Mouse (Mus musculus): ENCODE measurements around the gene Ifnz.
"Not testable (repeated sequence)": the region's sequence is repeated elsewhere in the genome, so short reads cannot be mapped to it uniquely, and the experiment has no call there.

Gene Ifnz

GRCm38 (mm10) chr4:88781831-88782230 is at the start of gene Ifnz:
TSS of gene Ifnz (plus strand) at chr4:88782131.
- not testable (repeated sequence) for DNase-seq

DNA sequence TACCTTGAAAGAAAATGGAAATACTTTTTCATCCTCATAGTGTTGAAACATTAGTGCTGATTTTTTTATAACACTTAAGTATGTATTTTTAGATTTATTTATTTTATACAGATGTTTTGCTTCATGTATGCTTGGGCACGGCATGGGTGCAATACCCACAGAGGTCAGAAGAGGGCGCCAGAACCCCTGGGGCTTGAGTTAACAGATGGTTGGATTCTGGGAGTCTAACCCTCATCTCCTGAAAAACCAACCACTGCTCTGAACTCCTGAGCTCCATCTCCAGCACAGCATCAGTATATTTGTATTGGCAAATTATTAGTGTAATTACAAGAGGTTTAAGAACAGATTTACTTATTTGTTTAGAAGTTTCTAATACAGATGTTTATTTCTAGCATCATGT is 43.5 kb upstream of the Ifnz start:
- peak; percentile 85 for DNase-seq

GRCm38 (mm10) chr4:88739036-88739435 is 42.9 kb upstream of the Ifnz start:
- DNase-seq: no peak

DNA sequence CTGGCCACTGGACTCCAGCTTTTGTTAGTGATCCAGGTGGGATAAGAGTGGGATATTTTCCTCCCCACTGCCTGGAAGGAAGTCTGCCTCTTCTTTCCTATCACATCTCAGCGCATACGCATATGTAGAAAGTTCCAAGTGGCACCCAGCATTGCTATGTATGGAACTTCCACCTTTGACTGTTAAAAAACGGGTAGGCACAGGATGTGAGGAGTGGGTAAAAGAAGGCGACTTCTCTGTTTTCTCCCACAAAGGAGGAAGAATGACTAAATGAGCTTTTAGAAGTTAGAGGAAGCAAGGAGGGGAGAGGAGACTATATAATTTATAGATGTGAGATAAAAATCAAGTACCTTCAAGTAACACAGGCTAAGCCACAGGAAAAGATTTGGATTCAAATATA is 40.5 kb upstream of the Ifnz start:
- no peak for DNase-seq

GRCm38 (mm10) chr4:88742771-88743371 is 39.1 kb upstream of the Ifnz start:
- no peak for DNase-seq

DNA sequence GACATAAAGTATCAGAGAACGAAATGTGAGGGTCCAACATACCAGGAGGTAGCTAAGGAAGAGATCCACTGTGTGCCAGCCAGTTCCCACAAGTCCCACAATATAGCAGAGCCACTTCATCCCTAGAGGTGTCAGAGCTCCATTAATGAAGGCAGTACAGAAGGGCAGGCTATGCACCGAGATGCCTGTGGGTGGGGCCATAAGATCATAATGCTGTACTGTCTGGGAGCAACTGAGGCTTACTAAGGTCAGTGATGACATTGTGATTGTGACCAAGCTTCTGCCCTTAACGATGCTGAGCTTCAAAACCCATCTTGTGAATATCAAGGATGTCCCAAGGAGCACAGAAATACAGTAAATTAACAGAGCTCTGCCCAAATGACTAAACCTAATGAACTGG is 37.7 kb upstream of the Ifnz start:
- no peak for DNase-seq

DNA sequence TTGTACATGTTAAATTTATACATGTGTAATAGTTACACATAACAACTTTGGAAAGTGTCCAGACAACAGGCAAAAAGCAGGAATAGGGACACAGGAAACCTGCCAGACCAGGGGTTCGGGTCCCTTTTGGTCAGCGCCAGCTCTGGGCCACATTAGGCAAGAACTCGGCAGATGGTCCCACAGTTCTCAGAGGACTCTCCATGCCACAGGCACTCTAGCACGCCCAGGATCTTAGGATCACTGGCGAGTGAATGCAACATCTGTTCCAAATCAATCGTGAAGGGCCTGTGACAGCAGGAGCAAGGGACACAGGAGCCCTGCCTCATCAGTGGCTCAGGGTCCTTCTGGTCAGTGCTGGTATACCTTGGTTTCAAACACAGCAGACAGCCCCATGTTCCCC is 32.0 kb upstream of the Ifnz start:
- no peak for DNase-seq

GRCm38 (mm10) chr4:88754818-88755340 is 27.1 kb upstream of the Ifnz start, which contains the start of gene Gm13271:
TSS of gene Gm13271 (plus strand) at chr4:88754868.
- peak; percentile 66 for DNase-seq

DNA sequence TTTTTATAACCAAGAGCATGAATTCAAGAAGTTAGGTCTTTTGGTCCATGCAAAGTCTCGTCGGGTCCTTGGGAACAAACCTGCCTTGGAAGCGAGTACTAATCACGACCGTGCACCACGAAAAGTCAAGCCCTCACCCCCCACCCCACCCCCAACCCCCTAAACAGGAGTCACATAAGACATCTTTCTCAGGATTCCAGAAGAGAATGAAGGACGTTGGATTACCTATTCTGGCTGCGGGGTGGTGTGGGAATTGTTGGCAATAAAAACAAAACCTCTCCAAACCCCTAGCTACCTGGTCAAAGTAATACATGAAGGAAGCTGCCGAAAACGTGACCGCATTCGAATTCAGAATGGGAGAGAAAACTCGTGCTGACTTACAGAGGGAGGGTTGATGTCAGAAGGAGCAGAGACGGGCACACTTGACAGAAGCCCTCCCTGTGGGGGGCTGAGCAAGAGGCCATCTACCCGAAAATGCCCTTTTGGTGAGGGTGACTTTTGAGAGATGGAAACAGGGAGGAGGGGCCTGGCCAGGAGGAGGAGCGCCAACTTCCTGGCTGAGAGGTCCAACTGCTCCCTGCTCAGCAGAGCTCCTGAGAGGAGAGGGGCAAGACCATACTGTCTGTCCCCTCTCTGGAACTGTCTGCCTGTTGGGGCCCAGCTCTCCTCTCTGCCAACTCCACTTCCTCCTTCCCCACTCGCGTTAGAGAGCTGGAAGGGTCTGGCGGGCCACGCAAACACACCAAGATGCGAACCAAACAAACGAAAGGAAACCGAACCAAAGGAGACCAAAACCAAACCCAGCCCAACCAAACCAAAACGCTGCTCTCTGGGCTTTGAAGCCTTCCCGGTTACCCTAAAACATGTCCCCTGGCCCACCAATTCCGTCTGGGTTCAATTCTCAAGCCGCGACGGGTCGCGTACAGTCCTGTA is 25.1 kb upstream of the Ifnz start:
- not testable (repeated sequence) for DNase-seq

DNA sequence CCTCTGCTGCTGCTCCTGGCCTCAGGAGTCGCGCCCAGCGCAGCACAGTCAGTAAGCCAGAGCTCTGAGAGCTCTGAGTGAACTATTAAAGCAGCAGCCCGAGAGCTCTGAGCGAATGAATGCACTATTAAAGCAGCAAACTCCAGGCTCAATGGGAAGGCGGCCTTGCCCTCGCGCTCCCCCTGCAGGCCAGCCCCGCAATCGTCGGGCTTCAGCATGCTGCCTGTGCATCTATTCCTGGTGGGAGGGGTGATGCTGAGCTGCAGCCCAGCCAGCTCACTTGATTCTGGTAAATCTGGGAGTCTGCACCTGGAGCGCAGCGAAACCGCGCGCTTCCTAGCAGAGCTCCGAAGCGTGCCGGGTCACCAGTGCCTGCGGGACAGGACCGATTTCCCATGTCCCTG is 24.3 kb upstream of the Ifnz start:
- peak; percentile 90 for DNase-seq

GRCm38 (mm10) chr4:88758751-88759150 is 23.2 kb upstream of the Ifnz start:
- DNase-seq: not testable (repeated sequence)

- peak; percentile 52 for DNase-seq
Observed at GRCm38 (mm10) chr4:88759610-88760268, 22.2 kb upstream of the Ifnz start, which contains the start of gene Gm13283. TSS of gene Gm13283 (plus strand) at chr4:88760119.

GRCm38 (mm10) chr4:88760431-88760830 is 21.5 kb upstream of the Ifnz start:
- peak; percentile 87 for DNase-seq

DNA sequence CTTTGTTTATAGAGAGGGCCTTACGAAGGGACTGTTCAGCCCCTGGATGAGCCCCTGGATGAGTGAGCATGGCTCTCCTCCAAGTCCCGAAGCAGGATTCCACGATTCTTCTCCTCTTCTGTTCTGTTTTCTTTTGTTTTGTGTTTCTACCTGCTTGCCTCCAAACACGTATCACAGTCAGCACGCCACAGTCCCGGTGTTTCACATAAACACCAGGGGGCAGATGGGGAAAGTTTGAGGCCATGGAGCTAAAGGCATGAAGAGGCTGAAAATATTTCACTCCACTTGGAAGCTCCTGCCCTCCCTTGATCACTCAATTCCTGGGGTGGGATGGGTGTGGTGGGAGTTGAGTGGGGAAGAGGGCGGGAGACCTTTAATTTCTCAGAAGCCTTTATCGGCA is 20.2 kb upstream of the Ifnz start:
- DNase-seq: peak; percentile 74

- DNase-seq: peak; percentile 21
Observed at GRCm38 (mm10) chr4:88762341-88762740, 19.6 kb upstream of the Ifnz start.

- DNase-seq: peak; percentile 74
Observed at GRCm38 (mm10) chr4:88763384-88764018, 18.4 kb upstream of the Ifnz start.

DNA sequence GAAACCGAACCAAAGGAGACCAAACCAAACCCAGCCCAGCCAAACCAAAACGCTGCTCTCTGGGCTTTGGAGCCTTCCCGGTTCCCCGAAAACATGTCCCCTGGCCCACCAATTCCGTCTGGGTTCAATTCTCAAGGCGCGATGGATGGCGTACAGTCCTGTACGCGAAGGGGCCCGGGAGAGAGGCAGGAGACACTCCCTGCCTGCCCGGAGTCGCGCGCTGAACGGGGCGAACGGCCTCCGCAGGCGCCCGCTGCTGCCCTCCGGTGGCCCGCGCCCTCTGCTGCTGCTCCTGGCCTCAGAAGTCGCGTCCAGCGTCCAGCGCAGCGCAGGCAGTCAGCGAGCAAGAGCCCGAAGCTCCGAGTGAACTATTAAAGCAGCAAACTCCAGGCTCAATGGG is 8.4 kb upstream of the Ifnz start, which contains the start of gene Gm13290:
Gene Gm13290, plus strand, starts transcription at position 301 of the 400 bp plus-strand sequence.
- DNase-seq: not testable (repeated sequence)

DNA sequence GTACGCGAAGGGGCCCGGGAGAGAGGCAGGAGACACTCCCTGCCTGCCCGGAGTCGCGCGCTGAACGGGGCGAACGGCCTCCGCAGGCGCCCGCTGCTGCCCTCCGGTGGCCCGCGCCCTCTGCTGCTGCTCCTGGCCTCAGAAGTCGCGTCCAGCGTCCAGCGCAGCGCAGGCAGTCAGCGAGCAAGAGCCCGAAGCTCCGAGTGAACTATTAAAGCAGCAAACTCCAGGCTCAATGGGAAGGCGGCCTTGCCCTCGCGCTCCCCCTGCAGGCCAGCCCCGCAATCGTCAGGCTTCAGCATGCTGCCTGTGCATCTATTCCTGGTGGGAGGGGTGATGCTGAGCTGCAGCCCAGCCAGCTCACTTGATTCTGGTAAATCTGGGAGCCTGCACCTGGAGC is 5.3 kb upstream of the Ifnz start, which contains the start of gene Gm13289:
Gene Gm13289, plus strand, starts transcription at position 301 of the 400 bp plus-strand sequence.
- DNase-seq: not testable (repeated sequence)

GRCm38 (mm10) chr4:88779550-88779949 is 2.4 kb upstream of the Ifnz start, which contains the start of gene Gm13272:
TSS of gene Gm13272 (plus strand) at chr4:88779850.
- not testable (repeated sequence) for DNase-seq

DNA sequence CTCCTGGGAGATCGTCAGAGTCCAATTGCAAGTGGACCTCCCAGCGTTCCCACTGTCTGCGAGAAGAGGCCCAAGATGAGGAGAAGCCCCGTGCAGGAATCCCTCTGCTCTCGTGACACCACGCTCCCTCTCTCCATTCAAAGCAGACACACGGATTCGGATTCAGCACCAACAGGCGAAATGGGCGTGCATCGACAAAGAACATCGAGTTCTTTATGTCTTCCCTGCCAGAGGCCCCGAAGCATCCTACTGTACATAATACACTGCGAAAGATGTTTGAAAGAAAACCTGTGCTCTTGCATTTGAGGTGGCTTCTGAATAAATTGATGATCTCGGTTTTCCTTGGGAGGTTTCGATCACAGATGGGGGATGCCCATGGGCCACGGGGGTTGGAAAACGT is 1.6 kb upstream of the Ifnz start:
- DNase-seq: peak; percentile 15

DNA sequence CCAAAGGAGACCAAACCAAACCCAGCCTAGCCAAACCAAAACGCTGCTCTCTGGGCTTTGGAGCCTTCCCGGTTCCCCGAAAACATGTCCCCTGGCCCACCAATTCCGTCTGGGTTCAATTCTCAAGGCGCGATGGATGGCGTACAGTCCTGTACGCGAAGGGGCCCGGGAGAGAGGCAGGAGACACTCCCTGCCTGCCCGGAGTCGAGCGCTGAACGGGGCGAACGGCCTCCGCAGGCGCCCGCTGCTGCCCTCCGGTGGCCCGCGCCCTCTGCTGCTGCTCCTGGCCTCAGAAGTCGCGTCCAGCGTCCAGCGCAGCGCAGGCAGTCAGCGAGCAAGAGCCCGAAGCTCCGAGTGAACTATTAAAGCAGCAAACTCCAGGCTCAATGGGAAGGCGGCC is 404 bp downstream of the Ifnz start:
- DNase-seq: peak; percentile 13

- not testable (repeated sequence) for DNase-seq
Observed at GRCm38 (mm10) chr4:88785409-88785808, 3.5 kb downstream of the Ifnz start, which contains the start of gene Gm13276. TSS of gene Gm13276 (plus strand) at chr4:88785709.
